8 mouse cellular contexts compared by ENCODE assay signal in the genomic region with DNA sequence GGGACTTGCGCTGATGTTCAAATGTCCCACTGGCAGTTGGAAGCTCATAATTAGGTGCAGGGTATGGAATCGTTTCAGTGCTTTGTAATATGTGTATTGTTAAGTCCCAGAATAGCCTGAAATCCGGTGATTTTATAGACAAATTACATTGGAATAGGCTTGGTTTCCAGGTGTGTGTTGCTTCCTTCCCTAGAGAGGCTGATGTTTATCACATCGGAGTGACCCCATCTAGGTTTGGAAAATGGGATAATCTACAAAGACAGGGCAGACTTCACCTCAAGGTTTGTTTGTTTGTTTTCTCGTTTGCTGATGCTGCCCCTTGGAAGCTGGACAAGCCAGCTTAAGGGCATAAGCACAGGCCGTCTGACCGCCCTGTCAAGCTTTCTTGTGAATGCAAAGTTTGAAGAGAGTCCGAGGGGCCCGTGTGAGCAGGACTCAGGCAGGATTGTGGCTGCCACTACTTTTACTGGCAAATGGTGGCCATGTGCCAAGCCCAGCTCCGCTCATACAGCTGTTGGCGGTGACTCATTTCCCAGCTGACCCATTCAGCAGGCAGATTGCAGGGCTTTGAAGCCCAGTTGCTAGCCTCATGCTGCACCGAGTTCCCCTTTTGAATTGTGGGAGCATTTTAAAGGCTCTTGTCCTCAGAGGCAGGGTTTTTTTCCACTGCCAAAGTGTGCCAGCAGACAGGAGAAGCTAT.
DNase-seq lines count a peak whose midpoint lies in the region; ATAC-seq and TF ChIP-seq lines count a peak whose summit lies in the region.

No protein-coding gene starts in this region.

- TF ChIP-seq CTCF in lung, embryonic 14.5 days (IDR thresholded peaks at IDR 0.05; ENCODE audit: low read depth): no peak

- H3K4me3 ChIP-seq in midbrain, embryonic 13.5 days (replicated peaks): no peak overlapping the region
- H3K4me3 ChIP-seq in midbrain, embryonic 11.5 days (ENCODE audit: low read depth, low read length): no peak overlapping the region
- H3K4me3 ChIP-seq in lung, embryonic 14.5 days (ENCODE audit: low read depth, low read length): no peak overlapping the region

- H3K27me3 ChIP-seq in midbrain, embryonic 13.5 days: no peaks in the 10 kb centered on the region
- no peaks in the 10 kb centered on the region for H3K27me3 ChIP-seq in midbrain, embryonic 11.5 days (ENCODE audit: control insufficient read depth, insufficient read depth, low read length)
- no peaks in the 10 kb centered on the region for H3K27me3 ChIP-seq in lung, embryonic 14.5 days (ENCODE audit: insufficient read depth, low read length)

- H3K4me2 ChIP-seq in midbrain, embryonic 13.5 days (replicated peaks): no peak overlapping the region
- no peak overlapping the region for H3K4me2 ChIP-seq in midbrain, embryonic 11.5 days
- no peak overlapping the region for H3K4me2 ChIP-seq in lung, embryonic 14.5 days

- no peak overlapping the region for H3K27ac ChIP-seq in midbrain, embryonic 13.5 days
- no peak overlapping the region for H3K27ac ChIP-seq in midbrain, embryonic 11.5 days (ENCODE audit: low read depth, low read length)
- no peak overlapping the region for H3K27ac ChIP-seq in lung, embryonic 14.5 days (ENCODE audit: low read depth)

- no peak for DNase-seq in midbrain, embryonic 11.5 days (ENCODE audit: low spot score, missing footprints)
- peak; percentile 1 for DNase-seq in cerebellum, adult 9-10 months
- peak; percentile 69 to 89 for DNase-seq in gastrocnemius, postnatal 4 days (ENCODE audit: low spot score in 2 of 2)
- peak; percentile 51 for DNase-seq in large intestine, adult 2 months (ENCODE audit: low read depth, low spot score)
- DNase-seq in lung, embryonic 14.5 days: peak; percentile 86
- peak; percentile 80 to 84 for DNase-seq in right cerebral cortex, postnatal 10 days (ENCODE audit: low spot score in 2 of 2)
- DNase-seq in thymus, postnatal 14 days: no peak

- H3K36me3 ChIP-seq in midbrain, embryonic 13.5 days: no peaks in the 10 kb centered on the region
- no peaks in the 10 kb centered on the region for H3K36me3 ChIP-seq in midbrain, embryonic 11.5 days (ENCODE audit: control insufficient read depth, insufficient read depth, low read length)
- H3K36me3 ChIP-seq in lung, embryonic 14.5 days (ENCODE audit: insufficient read depth): no peaks in the 10 kb centered on the region

- peaks cover 9% of the 10 kb centered on the region; the same call in 1 of the 2 replicates for H3K4me1 ChIP-seq in midbrain, embryonic 13.5 days (replicated peaks)
- H3K4me1 ChIP-seq in midbrain, embryonic 11.5 days (ENCODE audit: control insufficient read depth, insufficient read depth, low read length): no peaks in the 10 kb centered on the region
- no peaks in the 10 kb centered on the region for H3K4me1 ChIP-seq in lung, embryonic 14.5 days (ENCODE audit: insufficient read depth)

- peak; percentile 60; the same call in 1 of the 2 replicates for ATAC-seq in midbrain, embryonic 13.5 days
- ATAC-seq in midbrain, embryonic 11.5 days (ENCODE audit: low FRiP score): no peak
- ATAC-seq in lung, embryonic 14.5 days (ENCODE audit: insufficient read depth): peak; percentile 68

- WGBS in midbrain, embryonic 13.5 days: 71% methylated on average over 12 of the region's 12 CpGs
- 83% methylated on average over 12 of the region's 12 CpGs for WGBS in midbrain, embryonic 11.5 days
- 26% methylated on average over 12 of the region's 12 CpGs for WGBS in large intestine, adult 2 months
- 49% methylated on average over 12 of the region's 12 CpGs for WGBS in lung, embryonic 14.5 days

- no peak overlapping the region for H3K9ac ChIP-seq in midbrain, embryonic 13.5 days (replicated peaks)
- no peak overlapping the region for H3K9ac ChIP-seq in midbrain, embryonic 11.5 days (ENCODE audit: low read length)
- no peak overlapping the region for H3K9ac ChIP-seq in lung, embryonic 14.5 days

- H3K9me3 ChIP-seq in midbrain, embryonic 13.5 days: no peaks in the 10 kb centered on the region
- no peaks in the 10 kb centered on the region for H3K9me3 ChIP-seq in midbrain, embryonic 11.5 days (ENCODE audit: control insufficient read depth, low read length)
- no peaks in the 10 kb centered on the region for H3K9me3 ChIP-seq in lung, embryonic 14.5 days (ENCODE audit: low read depth, low read length)

Comparison
In these comparisons a context has a peak if more than half of its experiments do, and no peak if none do; other contexts are left out.
1. DNase-seq: peak in cerebellum, adult 9-10 months (single experiment), gastrocnemius, postnatal 4 days (2 of 2), large intestine, adult 2 months (single experiment), lung, embryonic 14.5 days (single experiment) and right cerebral cortex, postnatal 10 days (2 of 2); none in midbrain, embryonic 11.5 days (single experiment) and thymus, postnatal 14 days (single experiment).